Mouse (Mus musculus): ENCODE measurements at regions not wholly inside any gene's neighbourhood (a gene's known extent, or its start where the extent isn't known, plus 50 kb on each side); places are given as distances from the start of the nearest gene placed in this dataset.

DNA sequence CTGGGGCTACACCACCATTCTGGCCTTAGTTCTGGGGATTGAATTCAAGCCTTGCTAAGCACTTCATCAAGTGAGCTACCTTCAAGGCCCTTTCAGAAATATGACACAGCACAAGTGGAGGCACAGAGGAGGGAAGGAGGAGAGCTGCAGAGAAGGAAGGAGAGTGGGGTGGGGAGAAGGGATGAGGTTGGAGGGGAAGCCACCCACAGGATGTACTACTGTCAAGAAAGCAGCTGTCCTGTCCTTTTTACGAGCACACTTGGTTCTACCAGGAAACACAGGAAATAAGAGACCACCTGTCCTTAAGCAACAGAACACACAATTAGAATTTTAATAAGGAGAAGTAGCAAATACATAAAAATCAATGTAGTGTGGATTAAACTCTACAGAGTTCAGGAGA, 210.5 kb upstream of the Mkln1 start:
- no peaks in the 10 kb centered on the region for H3K36me3 ChIP-seq (replicated peaks; ENCODE audit: control insufficient read depth, insufficient read depth, low read depth)
- H3K27me3 ChIP-seq (ENCODE audit: control insufficient read depth, insufficient read depth, low read length): no peaks in the 10 kb centered on the region
- peaks cover 3 to 8% of the 10 kb centered on the region in 2 experiments; a peak in 3 of 4 replicates for H3K4me1 ChIP-seq (replicated peaks; ENCODE audit: control insufficient read depth in 2 of 2, insufficient read depth in 2 of 2, low read length in 1 of 2)
- H3K9ac ChIP-seq (replicated peaks): no peak overlapping the region
- ATAC-seq (ENCODE audit: insufficient read depth): no peak
- no peak overlapping the region for H3K4me2 ChIP-seq (ENCODE audit: low read depth)
- DNase-seq (ENCODE audit: low read depth in 3 of 3, low spot score in 3 of 3): no peak
- no peaks in the 10 kb centered on the region for H3K9me3 ChIP-seq (ENCODE audit: control insufficient read depth, low read length)
- no peak overlapping the region for H3K27ac ChIP-seq
- no peak overlapping the region for H3K4me3 ChIP-seq (ENCODE audit: insufficient read depth in 1 of 2, low read depth in 2 of 2, low read length in 2 of 2)
- WGBS (ENCODE audit: insufficient replicate concordance): 54% methylated on average over 1 of the region's 1 CpGs
- TF ChIP-seq CTCF (IDR thresholded peaks at IDR 0.05; ENCODE audit: low read depth) (no peak), EP300 (IDR thresholded peaks at IDR 0.05; ENCODE audit: low read depth) (no peak)

DNA sequence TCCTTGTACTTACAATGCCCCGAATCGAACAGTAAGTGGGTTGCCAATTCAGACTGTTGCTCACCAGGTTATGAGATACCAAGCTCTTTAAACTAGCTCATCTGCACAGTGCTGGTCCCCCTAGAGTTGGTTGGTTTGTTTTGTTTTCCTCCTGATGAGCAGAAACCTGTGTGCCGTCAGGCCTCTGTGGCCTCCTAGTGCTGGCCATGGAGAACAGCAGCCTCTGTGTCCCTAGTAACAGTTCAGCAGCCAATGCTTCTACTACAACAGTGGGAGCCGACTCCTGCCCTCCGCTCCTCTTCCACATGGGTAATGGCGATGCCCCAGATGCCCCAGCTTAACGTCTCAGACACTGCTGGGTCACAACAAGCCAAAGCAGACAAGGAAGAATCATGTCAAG, 209.5 kb upstream of the Mkln1 start:
- H3K9me3 ChIP-seq (ENCODE audit: control insufficient read depth, low read length): no peaks in the 10 kb centered on the region
- no peak overlapping the region for H3K4me2 ChIP-seq (ENCODE audit: low read depth)
- 0 out of 4 replicates have a peak, but pooled peaks cover 0 to 2% of the 10 kb centered on the region in 2 experiments for H3K4me1 ChIP-seq (replicated peaks; ENCODE audit: control insufficient read depth in 2 of 2, insufficient read depth in 2 of 2, low read length in 1 of 2)
- 56% methylated on average over 7 of the region's 7 CpGs for WGBS (ENCODE audit: insufficient replicate concordance)
- DNase-seq (ENCODE audit: low read depth in 3 of 3, low spot score in 3 of 3) (no peak), ATAC-seq (ENCODE audit: insufficient read depth) (no peak)
- H3K27ac ChIP-seq: no peak overlapping the region
- TF ChIP-seq EP300 (IDR thresholded peaks at IDR 0.05; ENCODE audit: low read depth) (no peak), CTCF (IDR thresholded peaks at IDR 0.05; ENCODE audit: low read depth) (peak; percentile 75)
- H3K27me3 ChIP-seq (ENCODE audit: control insufficient read depth, insufficient read depth, low read length): no peaks in the 10 kb centered on the region
- H3K36me3 ChIP-seq (replicated peaks; ENCODE audit: control insufficient read depth, insufficient read depth, low read depth): no peaks in the 10 kb centered on the region
- H3K4me3 ChIP-seq (ENCODE audit: insufficient read depth in 1 of 2, low read depth in 2 of 2, low read length in 2 of 2): no peak overlapping the region
- no peak overlapping the region for H3K9ac ChIP-seq (replicated peaks)

DNA sequence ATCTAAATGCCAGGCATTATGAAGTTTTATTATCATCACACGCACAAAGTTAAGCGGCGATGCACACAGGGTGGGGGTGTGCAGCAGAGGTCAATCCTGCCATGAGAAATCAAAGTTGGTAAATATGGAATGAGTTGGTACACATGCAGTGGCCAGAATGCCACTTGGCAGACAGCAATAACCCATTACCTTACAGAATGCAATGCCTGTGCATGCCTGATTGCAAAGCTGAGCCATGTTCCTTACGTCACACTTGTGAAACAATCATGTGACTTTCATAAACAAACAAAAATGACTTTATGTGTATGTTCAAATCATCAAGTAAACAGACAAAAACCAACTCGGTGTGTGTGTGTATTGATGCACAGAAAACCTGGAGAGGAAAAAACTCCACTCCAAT, 208.5 kb upstream of the Mkln1 start:
- TF ChIP-seq EP300 (IDR thresholded peaks at IDR 0.05; ENCODE audit: low read depth): no peak
- TF ChIP-seq CTCF (IDR thresholded peaks at IDR 0.05; ENCODE audit: low read depth): no peak
- ATAC-seq (ENCODE audit: insufficient read depth): no peak
- Histone ChIP-seq H3K4me1 (replicated peaks; ENCODE audit: control insufficient read depth in 2 of 2, insufficient read depth in 2 of 2, low read length in 1 of 2) (0 out of 4 replicates have a peak, but pooled peaks cover 0 to 2% of the 10 kb centered on the region in 2 experiments), H3K4me2 (ENCODE audit: low read depth) (no peak overlapping the region), H3K9me3 (ENCODE audit: control insufficient read depth, low read length) (no peaks in the 10 kb centered on the region), H3K27me3 (ENCODE audit: control insufficient read depth, insufficient read depth, low read length) (no peaks in the 10 kb centered on the region), H3K27ac (no peak overlapping the region), H3K36me3 (replicated peaks; ENCODE audit: control insufficient read depth, insufficient read depth, low read depth) (no peaks in the 10 kb centered on the region), H3K9ac (replicated peaks) (no peak overlapping the region), H3K4me3 (ENCODE audit: insufficient read depth in 1 of 2, low read depth in 2 of 2, low read length in 2 of 2) (no peak overlapping the region)
- no peak for DNase-seq (ENCODE audit: low read depth in 3 of 3, low spot score in 3 of 3)
- WGBS (ENCODE audit: insufficient replicate concordance): 71% methylated on average over 5 of the region's 5 CpGs

DNA sequence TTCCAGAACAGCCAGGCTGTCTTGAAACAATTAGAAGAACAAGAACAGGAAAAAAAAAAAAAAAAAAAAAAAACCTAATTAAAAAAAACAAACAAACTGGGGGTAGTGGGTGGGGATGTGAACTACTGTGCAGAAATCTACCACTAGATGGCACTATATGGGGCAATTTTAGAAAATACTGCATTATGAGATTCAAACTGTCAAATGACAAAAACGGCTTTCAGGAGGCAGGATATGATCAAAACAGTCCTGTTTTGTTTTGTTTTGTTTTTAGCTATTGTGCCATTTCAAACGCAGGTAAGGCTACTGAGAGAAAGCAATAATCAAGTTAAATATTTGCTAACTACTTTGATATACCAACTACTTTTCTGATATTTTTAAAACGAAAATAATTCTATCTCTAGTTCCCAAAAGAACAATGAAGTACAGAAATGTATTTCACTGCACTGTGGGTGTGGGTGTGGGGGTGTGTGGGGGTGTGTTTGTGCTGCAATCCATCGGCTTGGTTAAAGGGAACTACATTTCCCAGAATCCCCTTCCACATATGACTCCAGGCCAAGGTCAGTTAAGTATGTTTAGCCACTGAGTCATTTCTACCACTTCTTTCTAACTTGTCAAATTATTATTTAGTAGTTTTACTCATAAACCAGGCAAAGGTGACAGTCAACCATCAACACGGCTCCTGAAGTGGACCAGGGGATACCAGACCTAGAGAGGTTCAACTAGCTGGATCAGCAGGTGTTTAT, 207.7 kb upstream of the Mkln1 start:
- WGBS (ENCODE audit: insufficient replicate concordance): 30% methylated on average over 5 of the region's 5 CpGs
- peak overlapping the region; percentile 7; the same call in 1 of the 2 replicates for H3K4me2 ChIP-seq (ENCODE audit: low read depth)

DNA sequence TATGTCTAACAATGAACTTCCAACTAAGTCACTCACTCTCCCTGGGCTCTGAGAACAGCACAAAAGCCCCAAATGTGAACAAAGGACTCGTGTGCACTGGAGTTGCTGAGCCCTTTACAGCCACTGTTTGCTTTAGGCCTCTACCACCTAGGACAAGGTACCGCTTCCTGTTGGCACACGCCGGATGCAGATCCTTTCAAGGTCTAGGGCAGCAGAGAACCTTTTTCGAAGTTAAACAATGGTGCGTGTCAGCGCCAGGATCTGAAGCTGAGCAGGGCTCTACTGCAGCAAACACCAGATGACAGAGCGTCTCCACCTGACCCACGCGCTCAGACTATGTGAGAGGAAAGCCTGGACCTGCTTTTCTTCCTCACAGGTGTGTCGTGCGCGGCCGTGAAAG, 207.0 kb upstream of the Mkln1 start:
- no peak overlapping the region for H3K4me3 ChIP-seq (ENCODE audit: insufficient read depth in 1 of 2, low read depth in 2 of 2, low read length in 2 of 2)
- H3K27me3 ChIP-seq (ENCODE audit: control insufficient read depth, insufficient read depth, low read length): no peaks in the 10 kb centered on the region
- DNase-seq (ENCODE audit: low read depth in 3 of 3, low spot score in 3 of 3) (no peak), ATAC-seq (ENCODE audit: insufficient read depth) (no peak)
- H3K36me3 ChIP-seq (replicated peaks; ENCODE audit: control insufficient read depth, insufficient read depth, low read depth): no peaks in the 10 kb centered on the region
- 80% methylated on average over 14 of the region's 14 CpGs for WGBS (ENCODE audit: insufficient replicate concordance)
- 0 out of 4 replicates have a peak, but pooled peaks cover 0 to 2% of the 10 kb centered on the region in 2 experiments for H3K4me1 ChIP-seq (replicated peaks; ENCODE audit: control insufficient read depth in 2 of 2, insufficient read depth in 2 of 2, low read length in 1 of 2)
- no peak overlapping the region for H3K9ac ChIP-seq (replicated peaks)
- no peak for TF ChIP-seq EP300 (IDR thresholded peaks at IDR 0.05; ENCODE audit: low read depth)
- no peak for TF ChIP-seq CTCF (IDR thresholded peaks at IDR 0.05; ENCODE audit: low read depth)
- no peak overlapping the region for H3K4me2 ChIP-seq (ENCODE audit: low read depth)
- no peaks in the 10 kb centered on the region for H3K9me3 ChIP-seq (ENCODE audit: control insufficient read depth, low read length)
- H3K27ac ChIP-seq: no peak overlapping the region

More for the DNA sequence above, 207.7 kb upstream of the Mkln1 start:
- no peak for TF ChIP-seq EP300 (IDR thresholded peaks at IDR 0.05; ENCODE audit: low read depth)
- peak; percentile 52 for TF ChIP-seq CTCF (IDR thresholded peaks at IDR 0.05; ENCODE audit: low read depth)
- Histone ChIP-seq H3K36me3 (replicated peaks; ENCODE audit: control insufficient read depth, insufficient read depth, low read depth) (no peaks in the 10 kb centered on the region), H3K4me1 (replicated peaks; ENCODE audit: control insufficient read depth in 2 of 2, insufficient read depth in 2 of 2, low read length in 1 of 2) (0 out of 4 replicates have a peak, but pooled peaks cover 0 to 2% of the 10 kb centered on the region in 2 experiments), H3K9me3 (ENCODE audit: control insufficient read depth, low read length) (no peaks in the 10 kb centered on the region), H3K4me3 (ENCODE audit: insufficient read depth in 1 of 2, low read depth in 2 of 2, low read length in 2 of 2) (no peak overlapping the region), H3K9ac (replicated peaks) (no peak overlapping the region), H3K27me3 (ENCODE audit: control insufficient read depth, insufficient read depth, low read length) (no peaks in the 10 kb centered on the region), H3K27ac (no peak overlapping the region)
- DNase-seq (ENCODE audit: low read depth in 3 of 3, low spot score in 3 of 3) (peak in 2 of 3 experiments; percentile 19 to 28), ATAC-seq (ENCODE audit: insufficient read depth) (no peak)

All from liver, embryonic 14.5 days (tissue).